Mouse (Mus musculus) thymus, postnatal 36 days (tissue): ENCODE results near the gene Gm9044.
"Not testable (repeated sequence)": the region's sequence is repeated elsewhere in the genome, so short reads cannot be mapped to it uniquely, and the experiment has no call there.

Experiments
- DNase-seq, 2 experiments: peaks; one replicate each; pipeline ENCODE4 v3.0.0; 2022; ENCODE audit warnings: mixed read lengths in 2 of 2

Gm9044 gene

GRCm38 (mm10) chr10:118332308-118332707 is at the start of gene Gm9044:
Gm9044 (minus strand) TSS chr10:118332408.
- DNase-seq: not testable (repeated sequence)

- peak; percentile 81 to 82 for DNase-seq
Observed at GRCm38 (mm10) chr10:118370443-118370842, 38.2 kb upstream of the Gm9044 start.

DNA sequence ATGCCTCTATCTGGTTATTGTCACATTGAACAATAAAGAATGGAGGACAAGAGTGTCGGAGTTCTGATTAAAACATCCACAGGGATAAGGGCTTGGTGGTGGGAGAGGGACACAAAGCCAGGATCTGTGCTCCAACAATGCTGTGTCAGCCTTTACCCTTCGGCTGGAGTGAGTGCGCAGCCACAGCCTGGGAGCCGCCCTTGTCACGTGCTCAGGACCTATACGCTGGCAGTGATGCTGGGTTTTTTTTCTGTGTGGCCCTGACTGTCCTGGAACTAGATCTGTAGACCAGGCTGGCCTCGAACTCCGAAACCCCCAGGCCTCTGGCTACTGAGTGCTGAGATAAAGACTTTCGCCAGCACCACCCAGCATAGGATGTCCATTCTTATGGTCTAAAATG is 37.3 kb upstream of the Gm9044 start:
- no peak for DNase-seq

DNA sequence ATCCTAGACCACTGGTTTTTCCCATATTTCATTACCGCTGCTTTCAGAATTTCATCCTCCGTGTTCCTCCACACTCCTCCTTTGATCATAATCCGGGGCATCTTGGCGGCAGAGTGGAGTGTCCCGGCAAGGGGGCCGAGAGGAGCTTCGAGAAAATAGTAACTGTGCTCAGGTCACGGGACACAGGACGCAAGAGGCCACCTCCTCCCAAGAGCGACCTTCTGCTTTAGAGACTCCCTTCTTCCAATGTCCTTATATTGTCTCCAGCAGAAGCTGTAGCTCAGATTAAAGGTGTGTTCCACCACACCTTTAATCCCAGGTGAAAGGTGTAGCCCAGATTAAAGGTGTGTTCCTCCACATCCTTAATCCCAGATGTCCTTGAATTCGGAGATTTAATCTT is 21.8 kb upstream of the Gm9044 start, which contains the start of gene Gm9049:
TSS of gene Gm9049 (minus strand) at position 101 of the 400 bp plus-strand sequence.
- DNase-seq: not testable (repeated sequence)

- DNase-seq: not testable (repeated sequence)
Observed at GRCm38 (mm10) chr10:118348579-118348978, 16.4 kb upstream of the Gm9044 start, which contains the start of gene Gm9048. Gm9048 (minus strand) TSS chr10:118348679.

GRCm38 (mm10) chr10:118343155-118343554 is 10.9 kb upstream of the Gm9044 start, which contains the start of gene Gm9046:
Gm9046 (minus strand) TSS chr10:118343255.
- DNase-seq: not testable (repeated sequence)

DNA sequence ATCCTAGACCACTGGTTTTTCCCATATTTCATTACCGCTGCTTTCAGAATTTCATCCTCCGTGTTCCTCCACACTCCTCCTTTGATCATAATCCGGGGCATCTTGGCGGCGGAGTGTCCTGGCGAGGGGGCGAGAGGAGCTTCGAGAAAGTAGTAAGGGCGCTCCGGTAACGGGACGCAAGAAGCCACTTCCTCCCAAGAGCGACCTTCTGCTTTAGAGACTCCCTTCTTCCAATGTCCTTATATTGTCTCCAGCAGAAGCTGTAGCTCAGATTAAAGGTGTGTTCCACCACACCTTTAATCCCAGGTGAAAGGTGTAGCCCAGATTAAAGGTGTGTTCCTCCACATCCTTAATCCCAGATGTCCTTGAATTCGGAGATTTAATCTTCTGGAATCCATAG is 5.5 kb upstream of the Gm9044 start, which contains the start of gene Gm9045:
TSS of gene Gm9045 (minus strand) at position 101 of the 400 bp plus-strand sequence.
- DNase-seq: not testable (repeated sequence)

- DNase-seq: not testable (repeated sequence)
Observed at GRCm38 (mm10) chr10:118326869-118327268, 5.3 kb downstream of the Gm9044 start, which contains the start of gene Gm9040. Gm9040 (minus strand) TSS chr10:118326969.

DNA sequence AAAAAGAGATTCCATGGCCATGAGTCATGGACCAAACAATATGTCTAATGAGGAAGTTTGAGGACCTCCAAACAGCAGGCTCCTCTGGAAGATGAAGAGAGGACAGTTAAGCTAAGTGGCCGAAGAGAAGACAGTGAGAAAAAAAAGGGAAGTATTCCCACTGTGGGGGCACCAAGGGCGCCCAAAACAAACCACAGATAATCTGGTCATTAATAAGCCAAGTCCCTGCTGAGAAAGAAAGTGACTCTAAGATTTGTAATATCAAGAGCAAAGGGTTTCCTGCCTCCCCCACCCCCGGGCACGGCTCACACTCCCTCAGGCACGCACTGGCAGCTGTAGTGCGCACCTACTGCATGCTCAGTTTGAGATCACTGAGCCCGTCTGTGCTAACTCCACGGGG is 13.2 kb downstream of the Gm9044 start:
- no peak for DNase-seq

GRCm38 (mm10) chr10:118302133-118302532 is 30.1 kb downstream of the Gm9044 start:
- not testable (repeated sequence) for DNase-seq

GRCm38 (mm10) chr10:118294938-118295337 is 37.3 kb downstream of the Gm9044 start, which contains the start of gene Iltifb:
Iltifb (minus strand) TSS chr10:118295038.
- DNase-seq: no peak

DNA sequence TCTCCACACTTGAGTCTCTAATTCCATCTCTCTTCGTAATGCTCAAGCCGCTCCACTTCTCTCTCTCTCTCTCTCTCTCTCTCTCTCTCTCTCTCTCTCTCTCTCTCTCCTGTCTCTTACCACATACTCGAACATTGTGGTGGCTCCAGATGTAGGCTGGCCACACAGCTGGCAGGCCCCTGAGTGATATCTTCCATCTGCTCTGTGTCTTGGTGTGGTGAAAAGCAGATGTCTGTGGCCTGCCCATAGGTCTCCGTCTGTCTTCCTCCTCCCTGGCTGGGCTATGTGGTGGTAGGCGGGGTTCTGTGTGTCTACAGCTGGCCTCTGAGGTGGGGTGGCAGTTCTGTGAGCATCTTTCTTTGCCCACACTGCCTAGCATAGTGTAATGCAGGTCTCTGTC is 49.2 kb downstream of the Gm9044 start:
- not testable (repeated sequence) for DNase-seq

GRCm38 (mm10) chr10:118282565-118282964 is 49.6 kb downstream of the Gm9044 start:
- not testable (repeated sequence) for DNase-seq
